Mouse (Mus musculus) kidney, postnatal 10 days (tissue): ENCODE results near the gene Morc1.

Experiments
- DNase-seq: peaks from one replicate; pipeline ENCODE4 v3.0.0; 2021; ENCODE audit warnings: mixed read lengths

Morc1 gene

GRCm38 (mm10) chr16:48632351-48632750, 201.3 kb downstream of the Morc1 start:
- no peak for DNase-seq

- no peak for DNase-seq
Measured at GRCm38 (mm10) chr16:48646246-48646645, 215.2 kb downstream of the Morc1 start.

GRCm38 (mm10) chr16:48671696-48672095, 240.7 kb downstream of the Morc1 start:
- no peak for DNase-seq

GRCm38 (mm10) chr16:48672664-48673063, 241.6 kb downstream of the Morc1 start:
- no peak for DNase-seq

GRCm38 (mm10) chr16:48675607-48676006, 244.6 kb downstream of the Morc1 start:
- DNase-seq, result peak; percentile 85

GRCm38 (mm10) chr16:48676205-48676604, 245.2 kb downstream of the Morc1 start:
- no peak for DNase-seq

GRCm38 (mm10) chr16:48677381-48677780, 246.3 kb downstream of the Morc1 start:
- no peak for DNase-seq

- DNase-seq, result no peak
Measured at GRCm38 (mm10) chr16:48678029-48678428, 247.0 kb downstream of the Morc1 start.
